Mouse (Mus musculus): ENCODE results near the gene Hist1h2aa. TPM values are rescaled to one million over a fixed set of nuclear protein-coding genes. Genes with fewer than 3 reads are reported as not detected.

The Hist1h2aa gene
- polyA plus RNA-seq, 1 experiment from 2014 or later, result not detected

DNA sequence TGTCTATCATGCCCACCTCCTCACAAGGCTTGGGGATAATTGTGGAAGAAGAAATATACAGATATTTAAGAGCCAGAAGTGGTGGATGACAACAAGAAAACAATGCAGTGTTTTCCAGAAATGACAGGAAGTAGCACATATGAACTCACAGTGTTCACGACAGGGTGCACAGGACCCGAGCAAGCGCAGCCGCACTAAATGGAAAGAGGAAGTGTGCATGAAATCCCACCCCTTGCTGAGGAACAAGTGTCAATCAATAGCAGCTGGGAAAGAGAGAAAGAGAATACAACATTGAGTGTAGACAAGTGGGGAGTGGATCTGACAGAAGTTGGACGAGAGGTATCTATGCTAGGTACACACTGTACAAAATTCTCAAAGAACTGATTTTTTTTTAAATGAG is 22.9 kb upstream of the Hist1h2aa start:
- no peaks in the 10 kb centered on the region for H3K9me3 ChIP-seq (ENCODE audit: control insufficient read depth, low read length)
- H3K27ac ChIP-seq (ENCODE audit: low read depth, low read length), result no peak overlapping the region
- no peaks in the 10 kb centered on the region for H3K36me3 ChIP-seq (ENCODE audit: control insufficient read depth, insufficient read depth, low read length)
- H3K27me3 ChIP-seq (ENCODE audit: control insufficient read depth, insufficient read depth, low read length), result no peaks in the 10 kb centered on the region
- no peak overlapping the region for H3K9ac ChIP-seq (ENCODE audit: low read length)
- no peak for ATAC-seq (ENCODE audit: low FRiP score)
- 90% methylated on average over 5 of the region's 5 CpGs for WGBS
- no peak overlapping the region for H3K4me3 ChIP-seq (ENCODE audit: low read depth, low read length)
- DNase-seq (ENCODE audit: low spot score, missing footprints), result no peak
- H3K4me1 ChIP-seq (ENCODE audit: control insufficient read depth, insufficient read depth, low read length), result peaks cover 2% of the 10 kb centered on the region; the same call in 1 of the 2 replicates
- H3K4me2 ChIP-seq, result no peak overlapping the region

DNA sequence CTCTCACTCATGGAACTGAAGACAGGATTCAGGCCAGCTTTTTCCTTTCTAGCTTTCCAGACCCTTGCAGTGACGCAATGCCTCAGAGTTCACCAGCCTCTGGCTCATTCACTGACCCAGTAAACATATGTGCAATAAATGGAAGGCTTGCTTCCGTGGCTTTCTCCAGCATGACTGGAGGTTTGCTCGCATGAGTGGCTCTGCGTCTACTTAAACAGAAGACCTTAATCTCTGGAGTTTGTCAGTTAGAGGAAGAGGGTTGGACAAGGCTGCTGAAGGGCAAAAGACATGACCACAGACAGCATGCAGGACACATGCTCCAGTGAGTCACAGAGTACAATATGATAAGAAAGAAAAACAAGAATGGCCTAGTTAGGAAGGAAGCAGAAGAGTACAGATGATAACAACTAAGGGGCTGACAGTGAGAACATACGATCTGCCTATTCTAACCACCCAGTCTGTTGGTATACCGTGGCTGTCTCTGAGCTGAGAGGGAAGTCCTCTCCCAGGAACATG is 20.4 kb upstream of the Hist1h2aa start:
- H3K9me3 ChIP-seq (ENCODE audit: control insufficient read depth, low read length), result no peaks in the 10 kb centered on the region
- H3K9ac ChIP-seq (ENCODE audit: low read length), result no peak overlapping the region
- no peak overlapping the region for H3K27ac ChIP-seq (ENCODE audit: low read depth, low read length)
- H3K4me1 ChIP-seq (ENCODE audit: control insufficient read depth, insufficient read depth, low read length), result peaks cover 2% of the 10 kb centered on the region; the same call in 1 of the 2 replicates
- H3K4me3 ChIP-seq (ENCODE audit: low read depth, low read length), result no peak overlapping the region
- H3K27me3 ChIP-seq (ENCODE audit: control insufficient read depth, insufficient read depth, low read length), result no peaks in the 10 kb centered on the region
- whole genome bisulfite sequencing, result 54% methylated on average over 6 of the region's 6 CpGs
- H3K36me3 ChIP-seq (ENCODE audit: control insufficient read depth, insufficient read depth, low read length), result no peaks in the 10 kb centered on the region
- no peak for ATAC-seq (ENCODE audit: low FRiP score)
- DNase-seq (ENCODE audit: low spot score, missing footprints), result no peak
- no peak overlapping the region for H3K4me2 ChIP-seq

DNA sequence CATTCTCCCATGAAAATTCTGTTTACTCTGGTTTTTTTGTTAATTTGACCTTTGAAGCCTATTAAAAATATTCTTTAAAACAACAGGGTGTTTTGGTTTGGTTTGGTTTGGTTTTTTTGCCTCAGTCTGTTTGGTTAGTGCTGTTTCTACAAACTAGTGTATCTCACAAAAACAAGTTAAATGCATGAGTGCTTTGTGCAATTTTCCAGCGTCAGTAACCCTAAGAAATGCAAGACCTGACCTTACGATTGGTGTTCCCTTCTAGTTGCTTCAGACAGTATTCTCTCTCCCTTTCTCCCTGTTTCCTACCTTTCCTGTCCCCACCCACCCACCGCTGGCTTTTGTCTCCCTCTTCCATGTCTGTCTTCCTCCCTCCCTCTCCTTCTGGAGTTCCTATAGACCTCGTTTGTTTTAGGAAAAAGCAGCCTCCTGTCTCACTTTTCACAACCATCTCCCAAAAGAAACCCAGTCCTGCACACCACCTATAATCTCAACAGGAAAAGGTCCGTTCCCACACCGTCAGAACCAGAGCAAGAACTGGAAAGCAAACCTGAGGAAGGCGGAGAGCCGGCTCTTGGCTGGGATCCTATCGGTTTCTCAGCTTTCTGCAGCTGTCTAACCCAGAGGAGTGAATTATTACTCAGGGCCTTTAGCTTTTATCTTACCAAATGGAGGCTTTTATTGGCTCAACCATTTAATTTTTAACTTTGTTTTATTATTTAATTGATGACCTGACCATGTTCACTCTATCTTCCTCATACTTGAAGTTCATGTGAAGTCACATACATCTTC is 19.7 kb upstream of the Hist1h2aa start, which contains the start of gene Slc17a4:
TSS of gene Slc17a4 (minus strand) at position 634 of the 792 bp plus-strand sequence.
- Histone ChIP-seq H3K36me3 (ENCODE audit: control insufficient read depth, insufficient read depth, low read length) (no peaks in the 10 kb centered on the region), H3K4me2 (no peak within 1 kb of the TSS), H3K9me3 (ENCODE audit: control insufficient read depth, low read length) (no peaks in the 10 kb centered on the region), H3K9ac (ENCODE audit: low read length) (no peak within 1 kb of the TSS), H3K4me1 (ENCODE audit: control insufficient read depth, insufficient read depth, low read length) (peaks cover 2% of the 10 kb centered on the region; the same call in 1 of the 2 replicates), H3K27ac (ENCODE audit: low read depth, low read length) (no peak within 1 kb of the TSS), H3K4me3 (ENCODE audit: low read depth, low read length) (no peak within 1 kb of the TSS), H3K27me3 (ENCODE audit: control insufficient read depth, insufficient read depth, low read length) (no peaks in the 10 kb centered on the region)
- WGBS, result 77% methylated on average over 9 of the region's 9 CpGs
- ATAC-seq (ENCODE audit: low FRiP score), result no peak
- DNase-seq (ENCODE audit: low spot score, missing footprints), result no peak

DNA sequence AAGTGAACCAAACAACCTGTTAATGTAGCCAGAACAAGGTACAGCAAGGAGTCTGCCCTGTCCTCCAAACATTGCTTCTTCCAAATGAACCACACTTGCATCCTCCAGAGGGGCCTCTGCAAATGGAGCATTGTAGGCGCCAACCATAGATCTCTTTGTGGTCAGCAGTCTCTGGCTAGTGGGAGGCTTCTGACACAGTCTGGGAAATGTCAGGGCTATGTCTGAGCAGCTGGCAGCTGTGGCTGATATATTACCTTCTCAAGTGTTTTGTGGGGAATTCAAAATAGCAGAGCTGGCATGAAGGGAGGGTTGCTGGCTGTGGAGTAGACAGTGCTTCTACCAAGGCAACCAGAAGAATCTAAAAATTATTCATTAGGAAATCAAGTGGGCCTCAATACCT is 18.1 kb upstream of the Hist1h2aa start:
- H3K27ac ChIP-seq (ENCODE audit: low read depth, low read length), result no peak overlapping the region
- 85% methylated on average over 1 of the region's 1 CpGs for WGBS
- H3K9ac ChIP-seq (ENCODE audit: low read length), result no peak overlapping the region
- no peaks in the 10 kb centered on the region for H3K27me3 ChIP-seq (ENCODE audit: control insufficient read depth, insufficient read depth, low read length)
- H3K4me2 ChIP-seq, result no peak overlapping the region
- peaks cover 2% of the 10 kb centered on the region; the same call in 1 of the 2 replicates for H3K4me1 ChIP-seq (ENCODE audit: control insufficient read depth, insufficient read depth, low read length)
- ATAC-seq (ENCODE audit: low FRiP score), result no peak
- DNase-seq (ENCODE audit: low spot score, missing footprints), result no peak
- H3K9me3 ChIP-seq (ENCODE audit: control insufficient read depth, low read length), result no peaks in the 10 kb centered on the region
- H3K4me3 ChIP-seq (ENCODE audit: low read depth, low read length), result no peak overlapping the region
- no peaks in the 10 kb centered on the region for H3K36me3 ChIP-seq (ENCODE audit: control insufficient read depth, insufficient read depth, low read length)

DNA sequence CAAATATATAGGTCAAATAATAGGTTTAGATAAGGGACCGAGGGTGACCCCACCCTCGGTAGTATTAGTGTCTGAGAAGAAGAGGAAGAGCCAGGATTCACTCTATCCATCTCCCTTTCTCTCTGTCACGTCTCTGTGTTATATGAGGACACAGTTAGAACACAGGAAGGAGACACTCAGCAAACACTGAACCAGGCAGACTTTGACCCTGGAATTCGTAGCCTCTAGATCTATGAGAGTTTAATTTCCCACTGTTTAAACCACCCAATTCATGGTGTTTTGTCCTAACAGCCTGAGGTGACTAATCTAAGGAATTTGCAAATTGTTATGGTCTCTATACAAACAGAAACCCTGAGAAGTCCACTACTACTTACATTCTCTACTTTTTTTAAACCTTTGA is 16.6 kb upstream of the Hist1h2aa start:
- Histone ChIP-seq H3K27ac (ENCODE audit: low read depth, low read length) (no peak overlapping the region), H3K36me3 (ENCODE audit: control insufficient read depth, insufficient read depth, low read length) (no peaks in the 10 kb centered on the region), H3K4me3 (ENCODE audit: low read depth, low read length) (no peak overlapping the region), H3K4me2 (no peak overlapping the region), H3K4me1 (ENCODE audit: control insufficient read depth, insufficient read depth, low read length) (peaks cover 2% of the 10 kb centered on the region; the same call in 1 of the 2 replicates), H3K9ac (ENCODE audit: low read length) (no peak overlapping the region), H3K9me3 (ENCODE audit: control insufficient read depth, low read length) (no peaks in the 10 kb centered on the region), H3K27me3 (ENCODE audit: control insufficient read depth, insufficient read depth, low read length) (no peaks in the 10 kb centered on the region)
- DNase-seq (ENCODE audit: low spot score, missing footprints), result no peak
- 81% methylated on average over 4 of the region's 4 CpGs for WGBS
- ATAC-seq (ENCODE audit: low FRiP score), result no peak

DNA sequence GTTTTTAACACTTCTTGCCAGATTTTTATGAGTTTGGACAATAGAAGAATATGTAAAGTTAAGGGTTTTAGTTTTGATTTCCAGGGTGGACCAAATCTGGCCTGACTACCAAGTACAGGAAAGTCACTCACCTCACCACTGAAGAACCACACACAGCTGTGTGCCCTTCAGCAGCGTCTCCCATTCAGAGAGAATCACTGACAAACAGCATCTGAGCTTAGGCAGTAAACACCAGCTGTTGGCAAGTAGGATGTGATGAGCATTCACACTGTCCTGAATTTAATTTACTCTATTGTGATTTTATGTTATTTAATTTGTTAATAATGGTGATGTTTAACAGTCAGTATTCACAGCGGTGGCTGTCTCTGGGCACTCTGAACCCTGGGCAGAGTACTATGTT is 8.5 kb upstream of the Hist1h2aa start:
- no peak for DNase-seq (ENCODE audit: low spot score, missing footprints)
- H3K4me1 ChIP-seq (ENCODE audit: control insufficient read depth, insufficient read depth, low read length), result peaks cover 2% of the 10 kb centered on the region; the same call in 1 of the 2 replicates
- H3K4me3 ChIP-seq (ENCODE audit: low read depth, low read length), result no peak overlapping the region
- H3K4me2 ChIP-seq, result no peak overlapping the region
- no peak overlapping the region for H3K27ac ChIP-seq (ENCODE audit: low read depth, low read length)
- H3K9me3 ChIP-seq (ENCODE audit: control insufficient read depth, low read length), result no peaks in the 10 kb centered on the region
- no peaks in the 10 kb centered on the region for H3K27me3 ChIP-seq (ENCODE audit: control insufficient read depth, insufficient read depth, low read length)
- no peaks in the 10 kb centered on the region for H3K36me3 ChIP-seq (ENCODE audit: control insufficient read depth, insufficient read depth, low read length)
- H3K9ac ChIP-seq (ENCODE audit: low read length), result no peak overlapping the region
- no peak for ATAC-seq (ENCODE audit: low FRiP score)
- 72% methylated on average over 2 of the region's 2 CpGs for WGBS

DNA sequence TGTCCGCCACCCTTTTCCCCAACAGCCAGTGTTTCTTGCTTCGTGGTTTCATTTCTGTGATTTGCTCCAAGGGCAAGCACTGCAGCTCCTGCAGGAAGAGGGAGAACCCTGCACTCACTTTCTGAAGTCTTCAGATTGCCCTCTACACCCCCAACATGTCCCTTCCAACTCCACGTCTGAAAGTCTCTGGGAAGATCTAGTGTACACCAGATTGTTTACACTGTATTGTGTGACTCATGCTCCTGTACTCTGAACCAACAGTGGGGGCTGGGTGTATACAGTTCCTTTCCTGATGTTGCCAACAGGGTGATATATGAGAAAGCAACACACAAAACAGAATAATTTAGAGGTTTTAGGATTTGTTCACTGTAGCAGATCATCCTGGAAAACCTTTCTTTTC is 5.6 kb upstream of the Hist1h2aa start:
- 79% methylated on average over 3 of the region's 3 CpGs for WGBS
- Histone ChIP-seq H3K9ac (ENCODE audit: low read length) (no peak overlapping the region), H3K27me3 (ENCODE audit: control insufficient read depth, insufficient read depth, low read length) (no peaks in the 10 kb centered on the region), H3K4me1 (ENCODE audit: control insufficient read depth, insufficient read depth, low read length) (peaks cover 2% of the 10 kb centered on the region; the same call in 1 of the 2 replicates), H3K4me2 (no peak overlapping the region), H3K9me3 (ENCODE audit: control insufficient read depth, low read length) (no peaks in the 10 kb centered on the region), H3K36me3 (ENCODE audit: control insufficient read depth, insufficient read depth, low read length) (no peaks in the 10 kb centered on the region), H3K27ac (ENCODE audit: low read depth, low read length) (no peak overlapping the region), H3K4me3 (ENCODE audit: low read depth, low read length) (no peak overlapping the region)
- no peak for DNase-seq (ENCODE audit: low spot score, missing footprints)
- no peak for ATAC-seq (ENCODE audit: low FRiP score)

DNA sequence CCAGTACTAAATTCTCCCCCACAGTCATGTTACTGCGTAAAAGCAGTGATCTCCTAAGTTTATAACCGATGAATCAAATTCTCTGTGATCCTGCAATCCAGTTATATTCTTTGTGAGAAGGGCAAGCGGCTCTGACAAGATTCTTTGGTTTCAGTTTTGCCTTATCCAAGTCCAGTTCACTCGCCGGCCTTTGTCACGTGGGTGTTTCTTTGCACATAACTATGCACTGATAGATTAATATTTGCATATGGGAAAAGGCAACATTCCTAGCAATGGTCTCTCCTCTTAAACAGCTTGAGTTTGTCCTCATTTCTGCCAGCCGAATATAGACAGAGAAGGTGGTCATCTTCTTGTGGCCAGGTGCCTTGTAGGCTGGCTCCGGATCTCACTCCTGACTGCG is 3.8 kb upstream of the Hist1h2aa start:
- WGBS, result 95% methylated on average over 9 of the region's 9 CpGs

DNA sequence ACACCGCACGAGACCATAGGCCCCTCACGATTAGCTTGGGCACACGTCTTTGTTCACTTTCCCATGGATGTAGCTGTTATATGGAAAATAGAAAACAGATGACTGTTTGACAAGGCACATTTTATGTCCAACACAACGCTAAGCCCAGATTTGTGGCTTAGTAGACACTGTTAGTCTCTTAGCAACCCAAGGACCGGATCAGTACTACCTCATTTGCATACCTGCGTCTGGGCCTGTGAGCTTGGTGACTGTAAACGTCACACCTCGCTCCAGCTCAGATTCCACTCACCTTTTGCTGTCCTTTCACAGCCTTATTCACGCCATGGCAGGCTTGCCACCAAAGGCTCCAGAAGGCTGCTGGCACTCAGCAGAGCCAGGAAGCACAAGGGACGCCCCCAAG is 3.4 kb upstream of the Hist1h2aa start:
- no peaks in the 10 kb centered on the region for H3K36me3 ChIP-seq (ENCODE audit: control insufficient read depth, insufficient read depth, low read length)
- H3K4me2 ChIP-seq, result no peak overlapping the region
- 74% methylated on average over 11 of the region's 11 CpGs for WGBS
- peaks cover 2% of the 10 kb centered on the region; the same call in 1 of the 2 replicates for H3K4me1 ChIP-seq (ENCODE audit: control insufficient read depth, insufficient read depth, low read length)
- no peak overlapping the region for H3K9ac ChIP-seq (ENCODE audit: low read length)
- no peak overlapping the region for H3K4me3 ChIP-seq (ENCODE audit: low read depth, low read length)
- ATAC-seq (ENCODE audit: low FRiP score) (no peak), DNase-seq (ENCODE audit: low spot score, missing footprints) (no peak)
- H3K27ac ChIP-seq (ENCODE audit: low read depth, low read length), result no peak overlapping the region
- H3K27me3 ChIP-seq (ENCODE audit: control insufficient read depth, insufficient read depth, low read length), result no peaks in the 10 kb centered on the region
- no peaks in the 10 kb centered on the region for H3K9me3 ChIP-seq (ENCODE audit: control insufficient read depth, low read length)

More for the DNA sequence above, 3.8 kb upstream of the Hist1h2aa start:
- peaks cover 2% of the 10 kb centered on the region; the same call in 1 of the 2 replicates for H3K4me1 ChIP-seq (ENCODE audit: control insufficient read depth, insufficient read depth, low read length)
- DNase-seq (ENCODE audit: low spot score, missing footprints) (no peak), ATAC-seq (ENCODE audit: low FRiP score) (no peak)
- H3K9ac ChIP-seq (ENCODE audit: low read length), result no peak overlapping the region
- no peak overlapping the region for H3K27ac ChIP-seq (ENCODE audit: low read depth, low read length)
- no peaks in the 10 kb centered on the region for H3K36me3 ChIP-seq (ENCODE audit: control insufficient read depth, insufficient read depth, low read length)
- H3K4me2 ChIP-seq, result no peak overlapping the region
- no peaks in the 10 kb centered on the region for H3K9me3 ChIP-seq (ENCODE audit: control insufficient read depth, low read length)
- no peaks in the 10 kb centered on the region for H3K27me3 ChIP-seq (ENCODE audit: control insufficient read depth, insufficient read depth, low read length)
- no peak overlapping the region for H3K4me3 ChIP-seq (ENCODE audit: low read depth, low read length)

Measured in midbrain, embryonic 11.5 days (tissue).